Mouse (Mus musculus) thymus, adult 2 months (tissue): ENCODE measurements at regions not wholly inside any gene's neighbourhood (a gene's known extent, or its start where the extent isn't known, plus 50 kb on each side); places are given as distances from the start of the nearest gene placed in this dataset.

ENCODE experiments used
- CTCF ChIP-seq: fragments of 200-500 bp; IDR thresholded peaks from 2 replicates; pipeline ENCODE4 v1.5.1; 2012; ENCODE audit warnings: mild to moderate bottlenecking, control low read depth, low read length, moderate library complexity, borderline replicate concordance; ENCODE audit not compliant: control insufficient read depth, poor library complexity, insufficient read depth; ENCODE audit errors: extremely low read depth
- POLR2A ChIP-seq: fragments of 200-500 bp; IDR thresholded peaks from 2 replicates; pipeline ENCODE4 v1.6.1; 2012; ENCODE audit warnings: mild to moderate bottlenecking, low read length, control low read depth, moderate library complexity; ENCODE audit not compliant: control insufficient read depth, poor library complexity, insufficient read depth; ENCODE audit errors: extremely low read depth

DNA sequence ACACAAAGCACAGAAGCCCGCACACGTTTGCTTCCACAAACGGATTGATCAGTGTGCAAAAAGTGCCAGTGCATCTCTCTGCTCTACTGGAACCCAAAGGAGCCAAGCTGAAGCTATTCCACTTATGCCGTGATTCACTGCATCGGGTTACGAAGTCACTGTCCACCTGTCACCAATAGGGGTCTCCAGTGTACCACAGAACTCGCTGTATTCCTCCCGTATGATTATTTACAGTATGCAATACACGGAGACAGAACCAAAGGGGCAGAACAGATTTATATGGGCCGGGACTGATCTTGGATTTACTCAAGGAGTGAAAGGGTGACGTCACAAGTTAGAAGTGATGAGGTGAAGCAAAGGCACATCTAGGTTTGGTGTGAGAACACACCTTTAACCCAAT is 155.5 kb upstream of the Atp5g3 start:
- TF ChIP-seq POLR2A: no peak
- no peak for TF ChIP-seq CTCF
